Mouse (Mus musculus): Measurements from ENCODE around the gene Dcpp1. TPM values are rescaled to one million over a fixed set of nuclear protein-coding genes. Genes with fewer than 3 reads are reported as not detected.
"Not testable (repeated sequence)": the region's sequence is repeated elsewhere in the genome, so short reads cannot be mapped to it uniquely, and the experiment has no call there.

Dcpp1 gene
- polyA plus RNA-seq, 1 experiment from 2014 or later: not detected

DNA sequence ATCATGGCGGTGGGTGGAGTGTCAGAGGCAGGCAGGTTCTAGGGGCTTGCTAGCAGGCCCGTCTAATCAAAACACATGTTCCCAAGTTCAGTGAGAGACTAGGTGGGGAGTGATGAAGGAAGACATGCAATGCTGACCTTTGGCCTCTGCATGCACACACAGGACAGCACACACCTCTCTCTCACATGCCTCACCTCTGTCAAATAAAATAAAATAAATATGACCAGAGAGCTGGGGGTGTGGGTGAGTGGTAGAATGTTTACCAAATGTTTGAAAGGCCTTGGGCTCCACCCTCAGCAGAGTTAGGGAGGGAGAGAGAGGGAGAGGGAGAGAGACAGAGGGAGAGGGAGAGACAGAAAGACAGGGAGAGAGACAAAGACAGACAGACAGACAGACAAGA lies 22.8 kb upstream of the Dcpp1 start:
- Histone ChIP-seq H3K27ac (no peak overlapping the region), H3K9ac (no peak overlapping the region), H3K36me3 (no peaks in the 10 kb centered on the region), H3K4me1 (no peaks in the 10 kb centered on the region), H3K4me2 (replicated peaks) (no peak overlapping the region), H3K4me3 (no peak overlapping the region), H3K27me3 (replicated peaks) (no peaks in the 10 kb centered on the region), H3K9me3 (no peaks in the 10 kb centered on the region)
- 86% methylated on average over 2 of the region's 2 CpGs for WGBS
- no peak for ATAC-seq (ENCODE audit: low FRiP score, low read depth)

DNA sequence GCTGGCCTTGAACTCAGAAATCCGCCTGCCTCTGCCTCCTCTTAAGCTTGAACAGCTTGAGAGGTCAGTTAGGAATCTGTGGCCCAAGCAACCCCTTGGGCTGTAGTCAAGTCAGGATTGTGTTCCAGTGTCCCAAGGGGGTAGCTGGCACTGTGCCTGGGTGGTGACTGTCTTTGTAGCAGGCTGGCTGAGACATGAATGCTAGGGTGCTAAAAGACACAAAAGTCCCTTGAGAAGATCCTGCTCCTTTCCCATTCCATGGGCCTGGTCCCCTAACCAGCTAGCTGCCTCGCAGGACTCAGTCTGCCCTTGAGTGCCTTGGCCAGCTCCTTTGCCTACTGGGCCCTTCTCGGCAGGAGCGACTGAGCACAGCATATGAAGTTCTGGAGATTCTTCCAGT lies 17.8 kb upstream of the Dcpp1 start:
- Histone ChIP-seq H3K27ac (no peak overlapping the region), H3K4me2 (replicated peaks) (no peak overlapping the region), H3K27me3 (replicated peaks) (no peaks in the 10 kb centered on the region), H3K4me3 (no peak overlapping the region), H3K9me3 (no peaks in the 10 kb centered on the region), H3K4me1 (no peaks in the 10 kb centered on the region), H3K9ac (no peak overlapping the region), H3K36me3 (no peaks in the 10 kb centered on the region)
- WGBS: 87% methylated on average over 4 of the region's 4 CpGs
- ATAC-seq (ENCODE audit: low FRiP score, low read depth): no peak

- Histone ChIP-seq H3K27ac (no peak within 1 kb of the TSS), H3K4me1 (no peaks in the 10 kb centered on the region), H3K9ac (no peak within 1 kb of the TSS), H3K4me2 (replicated peaks) (no peak within 1 kb of the TSS), H3K36me3 (no peaks in the 10 kb centered on the region), H3K4me3 (no peak within 1 kb of the TSS), H3K27me3 (replicated peaks) (no peaks in the 10 kb centered on the region), H3K9me3 (no peaks in the 10 kb centered on the region)
- ATAC-seq (ENCODE audit: low FRiP score, low read depth): no peak
- 86% methylated on average over 15 of the region's 15 CpGs for WGBS
Observed at GRCm38 (mm10) chr17:23867756-23868155, 12.9 kb upstream of the Dcpp1 start, which contains the start of gene Prss21. Prss21 (plus strand) TSS chr17:23868056.

DNA sequence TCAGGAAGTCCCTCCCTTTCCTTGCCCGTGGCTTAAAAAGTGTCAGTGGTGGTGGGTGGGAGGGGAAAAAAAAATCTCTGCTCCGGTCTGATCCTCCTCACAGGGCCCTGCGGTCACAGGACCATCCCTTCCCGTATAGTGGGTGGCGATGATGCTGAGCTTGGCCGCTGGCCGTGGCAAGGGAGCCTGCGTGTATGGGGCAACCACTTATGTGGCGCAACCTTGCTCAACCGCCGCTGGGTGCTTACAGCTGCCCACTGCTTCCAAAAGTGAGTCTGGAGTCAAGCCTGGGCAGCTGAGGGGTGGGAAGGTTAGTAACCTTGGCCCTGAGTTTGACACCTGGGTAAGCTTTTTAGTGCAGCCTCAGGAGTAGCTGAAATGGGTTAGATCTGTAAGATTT lies 12.2 kb upstream of the Dcpp1 start:
- H3K9ac ChIP-seq: no peak overlapping the region
- H3K4me3 ChIP-seq: no peak overlapping the region
- no peaks in the 10 kb centered on the region for H3K36me3 ChIP-seq
- H3K4me1 ChIP-seq: no peaks in the 10 kb centered on the region
- no peaks in the 10 kb centered on the region for H3K27me3 ChIP-seq (replicated peaks)
- no peaks in the 10 kb centered on the region for H3K9me3 ChIP-seq
- no peak overlapping the region for H3K27ac ChIP-seq
- H3K4me2 ChIP-seq (replicated peaks): no peak overlapping the region
- ATAC-seq (ENCODE audit: low FRiP score, low read depth): no peak
- 92% methylated on average over 11 of the region's 11 CpGs for WGBS

DNA sequence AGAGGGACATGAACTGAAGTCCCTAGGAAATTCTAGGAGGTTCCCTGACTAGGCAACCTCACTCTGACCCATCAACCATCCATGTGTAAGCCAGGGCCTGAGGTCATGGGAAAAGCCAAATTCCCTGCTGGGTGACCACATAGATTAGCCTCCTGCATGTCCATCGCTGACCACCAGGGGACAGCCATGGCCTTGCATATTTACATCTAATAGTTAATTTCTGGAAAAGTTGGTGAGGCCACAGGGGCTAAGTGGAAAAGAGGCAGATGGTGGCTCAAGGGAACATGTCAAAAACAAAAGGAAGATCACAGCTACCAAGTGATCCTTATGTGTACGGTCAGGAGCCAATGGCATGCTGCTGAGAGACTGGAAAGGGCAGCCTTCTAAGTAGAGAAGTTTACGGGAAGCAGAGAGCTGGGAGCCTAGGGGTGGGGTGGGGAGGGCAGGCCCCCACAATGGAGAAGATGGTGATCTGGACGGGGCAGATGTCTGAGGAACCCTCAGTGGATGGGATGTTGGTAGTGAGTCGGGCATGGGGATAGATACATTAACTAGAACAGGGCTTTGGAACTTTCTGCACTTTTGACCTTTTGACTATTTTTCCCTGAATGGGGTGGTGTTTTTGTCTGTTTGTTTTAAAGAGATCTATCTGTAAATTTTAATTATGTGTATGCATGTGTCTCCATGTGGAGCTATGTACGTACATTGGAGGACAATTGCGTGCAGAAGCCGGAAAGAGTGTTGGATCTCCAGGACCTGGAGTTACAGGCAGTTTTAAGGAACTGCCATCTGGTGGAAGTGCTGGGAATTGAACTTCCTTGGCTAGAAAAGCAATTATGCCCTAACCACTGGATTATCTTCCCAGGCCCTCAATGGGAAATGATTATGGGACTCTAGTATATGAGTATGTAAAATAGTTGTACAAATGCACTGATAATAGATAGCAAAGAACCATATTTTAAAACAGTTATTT lies 6.5 kb upstream of the Dcpp1 start:
- no peak for ATAC-seq (ENCODE audit: low FRiP score, low read depth)
- H3K27ac ChIP-seq: no peak overlapping the region
- H3K27me3 ChIP-seq (replicated peaks): no peaks in the 10 kb centered on the region
- H3K4me1 ChIP-seq: no peaks in the 10 kb centered on the region
- H3K9ac ChIP-seq: no peak overlapping the region
- H3K4me2 ChIP-seq (replicated peaks): no peak overlapping the region
- WGBS: 48% methylated on average over 8 of the region's 8 CpGs
- H3K9me3 ChIP-seq: no peaks in the 10 kb centered on the region
- H3K36me3 ChIP-seq: no peaks in the 10 kb centered on the region
- no peak overlapping the region for H3K4me3 ChIP-seq

DNA sequence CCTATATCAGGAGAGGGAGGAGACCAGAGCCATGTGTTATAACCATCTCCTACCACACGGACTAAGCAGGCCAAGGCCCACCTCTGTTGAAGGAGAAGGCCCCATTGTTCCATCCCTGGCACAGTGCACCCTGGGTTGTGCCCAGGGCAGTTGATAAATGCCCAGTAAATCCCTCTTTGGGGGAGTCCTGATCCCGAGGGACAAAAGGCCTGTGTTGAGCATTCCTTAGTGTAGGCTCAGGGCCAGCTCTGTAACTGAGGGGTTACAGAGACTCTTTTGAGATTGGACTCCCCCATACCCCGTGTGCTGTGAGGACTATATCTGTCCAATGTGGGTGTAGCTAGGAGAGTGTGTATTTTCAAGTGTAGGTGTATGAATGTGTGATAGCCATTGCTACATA lies 3.9 kb upstream of the Dcpp1 start:
- WGBS: 59% methylated on average over 3 of the region's 3 CpGs
- Histone ChIP-seq H3K4me1 (no peaks in the 10 kb centered on the region), H3K27ac (no peak overlapping the region), H3K9ac (no peak overlapping the region), H3K4me2 (replicated peaks) (no peak overlapping the region), H3K27me3 (replicated peaks) (no peaks in the 10 kb centered on the region), H3K4me3 (no peak overlapping the region), H3K9me3 (no peaks in the 10 kb centered on the region), H3K36me3 (no peaks in the 10 kb centered on the region)
- ATAC-seq (ENCODE audit: low FRiP score, low read depth): no peak

GRCm38 (mm10) chr17:23877166-23877565 lies 3.5 kb upstream of the Dcpp1 start:
- H3K4me3 ChIP-seq: no peak overlapping the region
- no peaks in the 10 kb centered on the region for H3K27me3 ChIP-seq (replicated peaks)
- no peak overlapping the region for H3K4me2 ChIP-seq (replicated peaks)
- no peak overlapping the region for H3K9ac ChIP-seq
- 98% methylated on average over 2 of the region's 2 CpGs for WGBS
- H3K4me1 ChIP-seq: no peaks in the 10 kb centered on the region
- no peak for ATAC-seq (ENCODE audit: low FRiP score, low read depth)
- no peak overlapping the region for H3K27ac ChIP-seq
- no peaks in the 10 kb centered on the region for H3K9me3 ChIP-seq
- no peaks in the 10 kb centered on the region for H3K36me3 ChIP-seq

DNA sequence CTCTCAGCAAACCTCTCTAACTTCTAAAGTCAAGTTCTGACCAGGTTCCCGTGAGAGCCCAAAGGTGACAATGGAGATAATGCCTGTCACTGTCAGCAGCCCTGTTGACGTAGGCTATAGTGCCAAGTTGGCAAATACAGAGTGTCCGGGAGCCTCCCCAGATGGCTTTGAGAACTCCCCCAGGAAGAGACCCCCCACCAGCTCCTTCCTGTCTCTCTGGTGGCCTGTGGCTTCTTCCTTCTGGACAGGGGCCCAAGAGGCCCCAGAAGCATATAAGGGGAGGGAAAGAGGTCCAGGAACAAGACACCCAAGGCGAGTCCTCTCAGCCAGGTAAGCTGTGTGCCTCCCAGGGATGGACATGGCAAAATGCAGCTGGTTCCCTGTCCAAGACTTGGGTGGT lies 36.5 kb downstream of the Dcpp1 start, which contains the start of gene Dcpp3:
Gene Dcpp3 (plus strand): TSS at position 301 of the 400 bp plus-strand sequence.
- not testable (repeated sequence) for H3K4me3 ChIP-seq; H3K9me3 ChIP-seq; H3K9ac ChIP-seq; H3K27ac ChIP-seq; H3K36me3 ChIP-seq; H3K4me2 ChIP-seq (replicated peaks); ATAC-seq (ENCODE audit: low FRiP score, low read depth); H3K27me3 ChIP-seq (replicated peaks); H3K4me1 ChIP-seq
- WGBS: 74% methylated on average over 4 of the region's 4 CpGs

DNA sequence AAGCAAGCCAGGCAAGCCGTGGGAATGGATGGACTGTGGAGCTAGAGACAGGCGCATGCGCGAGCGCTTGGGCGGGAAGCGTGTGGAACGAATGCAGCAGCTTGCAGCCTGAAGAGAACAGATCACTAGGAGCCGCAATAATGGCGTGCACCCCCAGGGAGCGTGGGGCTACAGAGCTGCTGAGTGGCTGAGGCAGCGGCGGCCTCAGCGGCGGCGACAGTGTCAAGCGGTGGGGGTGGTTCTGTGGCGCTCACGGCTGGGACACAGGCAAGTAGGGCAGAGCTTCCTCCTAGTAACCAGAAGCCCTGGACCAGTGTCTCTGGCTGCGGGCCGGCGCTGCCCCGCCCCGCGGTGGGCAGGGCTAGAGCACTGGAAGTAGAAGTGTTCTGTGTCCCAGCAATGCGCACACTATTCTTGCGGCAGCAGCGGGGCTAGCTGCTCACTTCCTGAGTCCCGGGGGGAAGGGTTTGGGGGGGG lies 43.9 kb downstream of the Dcpp1 start:
- Histone ChIP-seq H3K4me1 (peaks cover 8% of the 10 kb centered on the region), H3K9ac (peak overlapping the region; percentile 39), H3K36me3 (no peaks in the 10 kb centered on the region), H3K4me3 (peak overlapping the region; percentile 43), H3K27me3 (replicated peaks) (no peaks in the 10 kb centered on the region), H3K4me2 (replicated peaks) (peak overlapping the region; percentile 65), H3K27ac (peak overlapping the region; percentile 71), H3K9me3 (no peaks in the 10 kb centered on the region)
- peak; percentile 97 for ATAC-seq (ENCODE audit: low FRiP score, low read depth)
- under 1% methylated on average over 29 of the region's 29 CpGs for WGBS

DNA sequence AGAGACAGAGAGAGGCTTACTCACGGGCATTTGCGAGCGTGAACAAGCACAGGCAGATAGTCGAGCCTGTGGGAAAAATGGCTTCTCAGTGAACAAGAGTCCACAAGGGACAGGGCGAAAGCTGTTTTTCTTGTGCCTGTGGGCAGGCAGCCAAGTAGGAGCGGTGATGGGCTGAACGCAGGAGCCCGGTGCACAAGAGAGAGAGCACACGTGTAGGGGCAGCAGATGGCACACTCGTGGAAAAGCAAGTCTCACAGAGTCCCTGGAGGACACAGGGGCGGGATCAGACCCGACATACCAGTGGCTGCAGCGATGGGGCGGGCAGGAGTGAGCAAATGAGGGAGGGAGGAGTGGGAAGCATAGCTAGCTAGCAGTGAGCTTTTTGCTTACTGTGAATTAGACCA lies 44.4 kb downstream of the Dcpp1 start:
- peak; percentile 94 for ATAC-seq (ENCODE audit: low FRiP score, low read depth)
- H3K4me3 ChIP-seq: peak overlapping the region; percentile 43

DNA sequence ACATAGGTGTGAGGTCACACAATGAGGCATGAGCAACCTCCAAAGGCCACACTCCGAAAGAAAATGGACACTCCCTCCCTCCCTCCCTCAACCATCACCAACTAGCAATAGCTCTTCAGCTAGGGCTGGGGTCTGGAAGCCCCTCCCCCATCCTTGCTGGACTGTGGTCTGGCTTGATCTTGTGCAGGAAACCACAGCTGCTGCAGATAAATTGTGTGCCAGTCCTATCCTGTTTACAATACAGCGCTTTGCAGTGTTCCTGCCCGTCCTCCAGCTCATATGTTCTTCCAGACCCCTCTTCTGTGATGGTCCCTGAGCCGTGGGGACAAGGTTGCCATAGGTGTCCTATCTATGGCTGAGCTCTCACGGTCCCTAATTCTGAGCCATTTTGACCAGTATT lies 50.5 kb downstream of the Dcpp1 start:
- Histone ChIP-seq H3K9ac (no peak overlapping the region), H3K27me3 (replicated peaks) (no peaks in the 10 kb centered on the region), H3K36me3 (no peaks in the 10 kb centered on the region), H3K4me3 (no peak overlapping the region), H3K4me1 (no peaks in the 10 kb centered on the region), H3K9me3 (no peaks in the 10 kb centered on the region), H3K4me2 (replicated peaks) (no peak overlapping the region), H3K27ac (no peak overlapping the region)
- WGBS: 86% methylated on average over 5 of the region's 5 CpGs
- no peak for ATAC-seq (ENCODE audit: low FRiP score, low read depth)

More for the DNA sequence above, 44.4 kb downstream of the Dcpp1 start:
- H3K9me3 ChIP-seq: no peaks in the 10 kb centered on the region
- under 1% methylated on average over 14 of the region's 14 CpGs for WGBS
- H3K36me3 ChIP-seq: no peaks in the 10 kb centered on the region
- no peaks in the 10 kb centered on the region for H3K27me3 ChIP-seq (replicated peaks)
- peak overlapping the region; percentile 65 for H3K4me2 ChIP-seq (replicated peaks)
- H3K4me1 ChIP-seq: peaks cover 8% of the 10 kb centered on the region
- peak overlapping the region; percentile 39 for H3K9ac ChIP-seq
- H3K27ac ChIP-seq: peak overlapping the region; percentile 71

Data from neural tube, embryonic 12.5 days (tissue).